Mouse (Mus musculus) heart, postnatal 0 days (tissue): ENCODE data around the gene Slc17a7. TPM values are rescaled to one million over a fixed set of nuclear protein-coding genes. Genes with fewer than 3 reads are reported as not detected.
A peak's percentile ranks its signal among the peaks of the same experiment; 100 is the strongest.

Experiments used
- ATAC-seq: fragments of 200-750 bp; cut with Nextera tagmentation; 2 replicates; pipeline ENCODE4 v1.8.0; 2017; ENCODE audit warnings: low read depth, moderate number of reproducible peaks, moderate library complexity; ENCODE audit not compliant: insufficient read depth
- DNase-seq: peaks from one replicate; pipeline ENCODE4 v3.0.0-alpha.2; 2016; ENCODE audit warnings: low spot score
- H3K27ac ChIP-seq: fragments of 300-500 bp; sonication (generic); 2 replicates; pipeline ENCODE4 v1.5.1; 2014; ENCODE audit warnings: low read depth, mild to moderate bottlenecking
- H3K27me3 ChIP-seq: fragments of 300-500 bp; sonication (generic); 2 replicates; pipeline ENCODE4 v1.6.1; 2014; ENCODE audit warnings: low read length, mixed read lengths; ENCODE audit not compliant: control insufficient read depth, insufficient read depth
- H3K36me3 ChIP-seq: fragments of 300-500 bp; sonication (generic); replicated peaks from 2 replicates; pipeline ENCODE4 v1.6.1; 2014; ENCODE audit warnings: low read length, mixed read lengths; ENCODE audit not compliant: control insufficient read depth, insufficient read depth
- H3K4me1 ChIP-seq: fragments of 300-500 bp; sonication (generic); 2 replicates; pipeline ENCODE4 v1.6.1; 2014; ENCODE audit warnings: antibody characterized with exemption; ENCODE audit not compliant: control insufficient read depth, insufficient read depth
- H3K4me2 ChIP-seq: fragments of 300-500 bp; sonication (generic); 2 replicates; pipeline ENCODE4 v1.6.1; 2014; ENCODE audit warnings: low read depth, mild to moderate bottlenecking, low read length, moderate library complexity
- H3K4me3 ChIP-seq: fragments of 300-500 bp; sonication (generic); 2 replicates; pipeline ENCODE4 v1.5.1; 2014; ENCODE audit warnings: low read depth, low read length
- H3K9ac ChIP-seq: fragments of 300-500 bp; sonication (generic); replicated peaks from 2 replicates; pipeline ENCODE4 v1.6.1; 2014; ENCODE audit warnings: low read depth, low read length, mixed read lengths
- H3K9me3 ChIP-seq: fragments of 300-500 bp; sonication (generic); replicated peaks from 2 replicates; pipeline ENCODE4 v1.6.1; 2016; ENCODE audit warnings: low read length; ENCODE audit not compliant: control insufficient read depth
- CTCF ChIP-seq: IDR thresholded peaks from 2 replicates; pipeline ENCODE4 v1.5.1; 2016; ENCODE audit warnings: antibody characterized with exemption, control low read depth, low read depth
- EP300 ChIP-seq: IDR thresholded peaks from 2 replicates; pipeline ENCODE4 v1.6.1; 2016; ENCODE audit warnings: antibody characterized with exemption, low read depth
- WGBS: fragments of 180-500 bp; shearing (Covaris S2); extraction: QIAGEN DNeasy Blood & Tissue Kit; methylation state at CpG from one replicate; pipeline ENCODE4 v1.1.7; 2014; 5-methylcytosine and 5-hydroxymethylcytosine counted together
- polyA plus RNA-seq: library from polyadenylated mRNA; unstranded; fragments of >200 nt; fragmentation: Nextera tagmentation; extraction: Ambion mirVana; gene quantifications from 2 replicates; pipeline ENCODE4 v1.2.1, GENCODE M21; 2015
- total RNA-seq: library from RNA; depleted of rRNA; stranded (reverse); fragments of >200 nt; gene quantifications from 2 replicates; pipeline ENCODE4 v1.2.3, GENCODE M21; 2014; ENCODE audit warnings: low replicate concordance

The Slc17a7 gene
- total and polyA plus RNA-seq, 2 experiments from 2014 or later = 4.3 to 12.7 TPM

- Histone ChIP-seq H3K36me3 (no peaks in the 10 kb centered on the region), H3K4me3 (peak overlapping the region; percentile 31), H3K9ac (no peak overlapping the region), H3K27me3 (peaks cover 99% of the 10 kb centered on the region), H3K27ac (no peak overlapping the region), H3K4me2 (peak overlapping the region; percentile 60), H3K9me3 (no peaks in the 10 kb centered on the region), H3K4me1 (0 out of 2 replicates have a peak, but pooled peaks cover 7% of the 10 kb centered on the region)
- no peak for ATAC-seq
- TF ChIP-seq EP300 = no peak
- no peak for TF ChIP-seq CTCF
- no peak for DNase-seq
- WGBS = 5% methylated on average over 35 of the region's 35 CpGs
Measured at GRCm38 (mm10) chr7:45181540-45181939, 17.8 kb downstream of the Slc17a7 start.

DNA sequence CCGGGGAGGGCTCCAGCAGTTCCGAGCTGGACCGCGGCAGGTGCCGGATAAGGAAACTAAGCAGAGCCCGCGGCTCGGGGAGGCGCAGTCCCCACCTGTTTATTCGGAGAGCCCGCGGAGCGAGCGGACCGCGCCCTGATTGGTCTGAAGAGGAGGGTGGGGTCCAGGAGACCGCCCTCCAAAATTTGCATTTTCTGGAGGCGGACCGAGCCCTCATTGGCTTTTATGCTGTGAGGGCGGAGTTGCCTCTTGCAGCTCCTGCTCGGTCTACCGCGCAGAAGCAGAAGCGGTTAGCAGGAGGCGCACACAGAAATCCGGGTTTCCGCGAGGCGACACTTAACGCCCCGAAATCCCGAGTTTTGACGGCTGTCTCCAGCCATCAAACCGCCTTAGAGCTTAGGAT is 18.5 kb downstream of the Slc17a7 start:
- 0 out of 2 replicates have a peak, but pooled peaks cover 7% of the 10 kb centered on the region for H3K4me1 ChIP-seq
- H3K36me3 ChIP-seq = no peaks in the 10 kb centered on the region
- peaks cover 99% of the 10 kb centered on the region for H3K27me3 ChIP-seq
- peak; percentile 88 for DNase-seq
- H3K9ac ChIP-seq = no peak overlapping the region
- TF ChIP-seq EP300 (no peak), CTCF (no peak)
- peak overlapping the region; percentile 31 for H3K4me3 ChIP-seq
- WGBS = under 1% methylated on average over 34 of the region's 34 CpGs
- ATAC-seq = peak; percentile 92
- peak overlapping the region; percentile 60 for H3K4me2 ChIP-seq
- H3K9me3 ChIP-seq = no peaks in the 10 kb centered on the region
- no peak overlapping the region for H3K27ac ChIP-seq

GRCm38 (mm10) chr7:45182606-45183005 is 18.9 kb downstream of the Slc17a7 start:
- DNase-seq = no peak
- Histone ChIP-seq H3K9me3 (no peaks in the 10 kb centered on the region), H3K4me3 (peak overlapping the region; percentile 31), H3K36me3 (no peaks in the 10 kb centered on the region), H3K9ac (no peak overlapping the region), H3K27ac (no peak overlapping the region), H3K27me3 (peaks cover 98% of the 10 kb centered on the region), H3K4me2 (peak overlapping the region; percentile 60), H3K4me1 (0 out of 2 replicates have a peak, but pooled peaks cover 7% of the 10 kb centered on the region)
- TF ChIP-seq EP300 = no peak
- no peak for TF ChIP-seq CTCF
- 9% methylated on average over 11 of the region's 11 CpGs for WGBS
- ATAC-seq = peak; percentile 18; the same call in 1 of the 2 replicates

DNA sequence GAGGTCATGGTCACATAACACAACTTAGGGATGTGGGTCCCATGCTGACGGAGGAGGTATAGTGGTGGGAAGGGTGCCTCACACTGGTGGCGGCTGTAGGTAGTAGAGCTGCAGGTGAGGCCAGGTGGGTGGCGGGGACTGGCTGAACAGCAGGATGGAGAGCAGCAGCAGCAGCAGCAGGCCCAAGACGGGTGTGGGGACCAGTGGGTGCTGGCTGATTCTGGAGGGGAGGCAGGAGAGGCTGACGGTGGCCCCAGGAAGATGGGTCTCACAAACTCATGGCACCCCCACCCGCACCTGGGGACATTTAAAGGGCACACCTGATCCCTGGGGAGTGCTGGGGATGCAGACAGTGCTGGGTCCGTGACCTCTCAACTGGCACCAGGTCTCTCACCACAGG is 19.9 kb downstream of the Slc17a7 start:
- Histone ChIP-seq H3K4me1 (0 out of 2 replicates have a peak, but pooled peaks cover 7% of the 10 kb centered on the region), H3K4me2 (no peak overlapping the region), H3K9ac (no peak overlapping the region), H3K36me3 (no peaks in the 10 kb centered on the region), H3K4me3 (no peak overlapping the region), H3K9me3 (no peaks in the 10 kb centered on the region), H3K27me3 (peaks cover 92% of the 10 kb centered on the region), H3K27ac (no peak overlapping the region)
- TF ChIP-seq EP300 = no peak
- no peak for TF ChIP-seq CTCF
- ATAC-seq (no peak), DNase-seq (no peak)
- WGBS = 68% methylated on average over 7 of the region's 7 CpGs

- no peak overlapping the region for H3K4me3 ChIP-seq
- H3K4me1 ChIP-seq = 0 out of 2 replicates have a peak, but pooled peaks cover 7% of the 10 kb centered on the region
- no peak overlapping the region for H3K4me2 ChIP-seq
- no peak overlapping the region for H3K9ac ChIP-seq
- no peak for ATAC-seq
- no peak for DNase-seq
- no peaks in the 10 kb centered on the region for H3K9me3 ChIP-seq
- H3K27me3 ChIP-seq = peaks cover 82% of the 10 kb centered on the region
- no peaks in the 10 kb centered on the region for H3K36me3 ChIP-seq
- no peak overlapping the region for H3K27ac ChIP-seq
- no peak for TF ChIP-seq CTCF
- no peak for TF ChIP-seq EP300
- 69% methylated on average over 7 of the region's 7 CpGs for WGBS
Measured at GRCm38 (mm10) chr7:45185921-45186320, 22.2 kb downstream of the Slc17a7 start.

- no peak overlapping the region for H3K4me2 ChIP-seq
- H3K27ac ChIP-seq = no peak overlapping the region
- ATAC-seq = no peak
- no peak for DNase-seq
- WGBS = 51% methylated on average over 16 of the region's 16 CpGs
- H3K4me3 ChIP-seq = no peak overlapping the region
- no peaks in the 10 kb centered on the region for H3K9me3 ChIP-seq
- H3K36me3 ChIP-seq = no peaks in the 10 kb centered on the region
- TF ChIP-seq CTCF (no peak), EP300 (no peak)
- H3K9ac ChIP-seq = no peak overlapping the region
- H3K27me3 ChIP-seq = peaks cover 45% of the 10 kb centered on the region
- H3K4me1 ChIP-seq = no peaks in the 10 kb centered on the region
Measured at GRCm38 (mm10) chr7:45189600-45189999, 25.9 kb downstream of the Slc17a7 start.
